Mouse (Mus musculus): Measurements from ENCODE around the gene Nr3c2. TPM values are rescaled to one million over a fixed set of nuclear protein-coding genes. Genes with fewer than 3 reads are reported as not detected.

The Nr3c2 gene
- total RNA-seq, 1 experiment, result 1.4 TPM

DNA sequence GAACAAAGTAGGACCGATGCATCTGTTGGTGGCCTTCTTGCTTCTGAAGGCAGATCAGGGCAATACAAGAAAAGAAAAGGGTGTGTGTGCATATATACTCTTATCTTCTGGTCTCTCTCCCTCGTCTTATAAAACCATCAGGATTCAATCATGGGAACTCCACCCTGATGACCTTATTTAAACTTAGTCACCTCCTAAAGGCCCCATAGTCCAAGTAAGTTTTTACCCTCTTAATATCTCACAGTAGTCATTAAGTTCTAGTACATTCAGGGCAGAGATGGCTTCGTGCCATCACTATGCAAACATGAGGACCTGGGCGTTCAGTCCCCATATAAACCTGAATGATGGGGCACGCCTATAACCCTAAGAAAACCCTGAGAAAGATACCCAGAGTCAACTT, 29.6 kb downstream of the Nr3c2 start:
- DNase-seq (ENCODE audit: low read depth, low spot score), result no peak
- Histone ChIP-seq H3K9ac (ENCODE audit: insufficient read depth, low read depth, low read length, poor library complexity, severe bottlenecking) (no peak overlapping the region), H3K4me1 (ENCODE audit: control insufficient read depth in 2 of 2, insufficient read depth in 2 of 2, low read length in 2 of 2, poor library complexity in 1 of 2) (no peaks in the 10 kb centered on the region), H3K36me3 (ENCODE audit: control insufficient read depth, insufficient read depth, low read length, poor library complexity, severe bottlenecking) (no peaks in the 10 kb centered on the region), H3K27ac (ENCODE audit: insufficient read depth, low read depth, low read length, poor library complexity, severe bottlenecking) (no peak overlapping the region), H3K9me3 (ENCODE audit: control insufficient read depth, insufficient read depth, low read depth, low read length) (no peaks in the 10 kb centered on the region), H3K4me3 (ENCODE audit: insufficient read depth in 1 of 2, low read depth in 1 of 2, low read length in 2 of 2, poor library complexity in 1 of 2, severe bottlenecking in 1 of 2) (no peak overlapping the region)
- TF ChIP-seq HCFC1 (IDR thresholded peaks at IDR 0.05; ENCODE audit: borderline replicate concordance, insufficient read depth, low read length) (no peak), ZC3H11A (IDR thresholded peaks at IDR 0.05; ENCODE audit: borderline replicate concordance, low read depth, low read length) (no peak), CHD2 (IDR thresholded peaks at IDR 0.05; ENCODE audit: low read depth, low read length) (no peak), MAFK (IDR thresholded peaks at IDR 0.05; ENCODE audit: insufficient read depth, low read depth, low read length) (no peak), ZNF384 (IDR thresholded peaks at IDR 0.05; ENCODE audit: low read depth, low read length) (no peak)
- in situ Hi-C loops (cut with MboI; ENCODE audit: low sequenced_read_pairs in 2 of 2, unreplicated experiment in 2 of 2), result no loop called here

- Histone ChIP-seq H3K27ac (ENCODE audit: insufficient read depth, low read depth, low read length, poor library complexity, severe bottlenecking) (no peak overlapping the region), H3K4me1 (ENCODE audit: control insufficient read depth in 2 of 2, insufficient read depth in 2 of 2, low read length in 2 of 2, poor library complexity in 1 of 2) (no peaks in the 10 kb centered on the region), H3K36me3 (ENCODE audit: control insufficient read depth, insufficient read depth, low read length, poor library complexity, severe bottlenecking) (no peaks in the 10 kb centered on the region), H3K9me3 (ENCODE audit: control insufficient read depth, insufficient read depth, low read depth, low read length) (no peaks in the 10 kb centered on the region), H3K4me3 (ENCODE audit: insufficient read depth in 1 of 2, low read depth in 1 of 2, low read length in 2 of 2, poor library complexity in 1 of 2, severe bottlenecking in 1 of 2) (no peak overlapping the region), H3K9ac (ENCODE audit: insufficient read depth, low read depth, low read length, poor library complexity, severe bottlenecking) (no peak overlapping the region)
- DNase-seq (ENCODE audit: low read depth, low spot score), result no peak
- TF ChIP-seq CHD2 (IDR thresholded peaks at IDR 0.05; ENCODE audit: low read depth, low read length), result no peak
- TF ChIP-seq MAFK (IDR thresholded peaks at IDR 0.05; ENCODE audit: insufficient read depth, low read depth, low read length), result no peak
- TF ChIP-seq HCFC1 (IDR thresholded peaks at IDR 0.05; ENCODE audit: borderline replicate concordance, insufficient read depth, low read length), result no peak
- no peak for TF ChIP-seq ZNF384 (IDR thresholded peaks at IDR 0.05; ENCODE audit: low read depth, low read length)
- no peak for TF ChIP-seq ZC3H11A (IDR thresholded peaks at IDR 0.05; ENCODE audit: borderline replicate concordance, low read depth, low read length)
- in situ Hi-C loops (cut with MboI; ENCODE audit: low sequenced_read_pairs in 2 of 2, unreplicated experiment in 2 of 2), result no loop called here
Observed at GRCm38 (mm10) chr8:76965046-76965445, 65.8 kb downstream of the Nr3c2 start.

DNA sequence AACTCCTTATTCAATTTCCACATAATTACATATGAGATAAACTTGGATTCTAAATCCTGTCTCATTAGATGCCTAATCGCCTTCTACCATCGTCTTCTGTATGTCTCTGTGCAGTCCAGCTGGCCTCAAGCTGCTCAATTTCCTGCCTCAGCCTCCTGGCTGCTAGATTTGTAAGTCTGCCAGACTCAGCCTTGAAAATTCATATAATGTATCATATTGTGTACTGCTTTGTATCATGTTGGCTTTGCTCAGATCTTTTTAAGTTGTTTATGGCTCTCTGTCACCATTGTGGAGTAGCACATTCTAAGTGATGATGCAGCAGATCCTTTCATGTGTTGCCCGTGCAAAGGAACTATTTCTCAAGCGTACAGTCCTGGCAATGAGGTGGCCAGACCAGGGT, 71.9 kb downstream of the Nr3c2 start:
- Histone ChIP-seq H3K36me3 (ENCODE audit: control insufficient read depth, insufficient read depth, low read length, poor library complexity, severe bottlenecking) (no peaks in the 10 kb centered on the region), H3K4me1 (ENCODE audit: control insufficient read depth in 2 of 2, insufficient read depth in 2 of 2, low read length in 2 of 2, poor library complexity in 1 of 2) (no peaks in the 10 kb centered on the region; a peak in 1 of 4 replicates), H3K4me3 (ENCODE audit: insufficient read depth in 1 of 2, low read depth in 1 of 2, low read length in 2 of 2, poor library complexity in 1 of 2, severe bottlenecking in 1 of 2) (no peak overlapping the region), H3K27ac (ENCODE audit: insufficient read depth, low read depth, low read length, poor library complexity, severe bottlenecking) (no peak overlapping the region), H3K9me3 (ENCODE audit: control insufficient read depth, insufficient read depth, low read depth, low read length) (no peaks in the 10 kb centered on the region), H3K9ac (ENCODE audit: insufficient read depth, low read depth, low read length, poor library complexity, severe bottlenecking) (no peak overlapping the region)
- no peak for DNase-seq (ENCODE audit: low read depth, low spot score)
- in situ Hi-C loops (cut with MboI; ENCODE audit: low sequenced_read_pairs in 2 of 2, unreplicated experiment in 2 of 2), result no loop called here
- no peak for TF ChIP-seq HCFC1 (IDR thresholded peaks at IDR 0.05; ENCODE audit: borderline replicate concordance, insufficient read depth, low read length)
- TF ChIP-seq MAFK (IDR thresholded peaks at IDR 0.05; ENCODE audit: insufficient read depth, low read depth, low read length), result no peak
- no peak for TF ChIP-seq ZC3H11A (IDR thresholded peaks at IDR 0.05; ENCODE audit: borderline replicate concordance, low read depth, low read length)
- no peak for TF ChIP-seq CHD2 (IDR thresholded peaks at IDR 0.05; ENCODE audit: low read depth, low read length)
- TF ChIP-seq ZNF384 (IDR thresholded peaks at IDR 0.05; ENCODE audit: low read depth, low read length), result no peak

DNA sequence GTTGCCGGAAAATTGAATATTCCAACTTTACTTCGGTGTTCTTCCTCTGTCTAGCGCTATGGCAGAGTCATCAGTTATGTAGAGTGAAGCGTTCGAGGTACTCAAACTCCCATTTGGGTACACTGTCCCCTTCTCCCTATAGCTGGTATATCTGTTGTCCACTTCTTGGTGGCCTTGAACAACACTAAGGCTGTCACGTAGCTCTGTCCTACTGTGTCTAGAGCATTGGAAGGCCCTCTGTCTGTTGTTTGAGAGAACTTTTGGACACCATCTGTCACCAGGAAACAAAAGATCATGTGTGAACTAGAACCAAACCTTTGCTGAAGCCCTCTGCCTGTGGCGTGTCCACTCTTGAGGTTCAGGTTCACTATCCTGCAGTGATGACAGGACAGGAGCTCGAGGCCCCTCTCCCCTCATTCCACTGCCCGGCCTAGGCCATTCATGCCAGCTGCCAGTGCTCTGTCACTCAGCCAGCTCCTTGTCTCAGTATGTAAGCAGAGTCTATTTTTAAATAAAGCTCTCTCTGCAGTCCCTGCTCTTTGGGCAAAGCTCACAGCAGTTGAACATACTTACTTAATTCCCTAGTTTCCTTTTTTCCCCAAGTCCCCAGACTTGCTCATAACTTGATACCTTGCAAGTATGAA, 72.6 kb downstream of the Nr3c2 start:
- no peak overlapping the region for H3K9ac ChIP-seq (ENCODE audit: insufficient read depth, low read depth, low read length, poor library complexity, severe bottlenecking)
- no peaks in the 10 kb centered on the region for H3K36me3 ChIP-seq (ENCODE audit: control insufficient read depth, insufficient read depth, low read length, poor library complexity, severe bottlenecking)
- H3K4me1 ChIP-seq (ENCODE audit: control insufficient read depth in 2 of 2, insufficient read depth in 2 of 2, low read length in 2 of 2, poor library complexity in 1 of 2), result no peaks in the 10 kb centered on the region; a peak in 1 of 4 replicates
- TF ChIP-seq ZNF384 (IDR thresholded peaks at IDR 0.05; ENCODE audit: low read depth, low read length) (no peak), HCFC1 (IDR thresholded peaks at IDR 0.05; ENCODE audit: borderline replicate concordance, insufficient read depth, low read length) (no peak), CHD2 (IDR thresholded peaks at IDR 0.05; ENCODE audit: low read depth, low read length) (no peak), MAFK (IDR thresholded peaks at IDR 0.05; ENCODE audit: insufficient read depth, low read depth, low read length) (no peak), ZC3H11A (IDR thresholded peaks at IDR 0.05; ENCODE audit: borderline replicate concordance, low read depth, low read length) (no peak)
- no peak for DNase-seq (ENCODE audit: low read depth, low spot score)
- no peak overlapping the region for H3K4me3 ChIP-seq (ENCODE audit: insufficient read depth in 1 of 2, low read depth in 1 of 2, low read length in 2 of 2, poor library complexity in 1 of 2, severe bottlenecking in 1 of 2)
- in situ Hi-C loops (cut with MboI; ENCODE audit: low sequenced_read_pairs in 2 of 2, unreplicated experiment in 2 of 2), result no loop called here
- no peak overlapping the region for H3K27ac ChIP-seq (ENCODE audit: insufficient read depth, low read depth, low read length, poor library complexity, severe bottlenecking)
- H3K9me3 ChIP-seq (ENCODE audit: control insufficient read depth, insufficient read depth, low read depth, low read length), result no peaks in the 10 kb centered on the region
